Mouse (Mus musculus) MEL (cell line): ENCODE results near the gene Gjc2. TPM values are rescaled to one million over a fixed set of nuclear protein-coding genes. Genes with fewer than 3 reads are reported as not detected.
A peak's percentile ranks its signal among the peaks of the same experiment; 100 is the strongest.

ENCODE experiments used
- DNase-seq: peaks from one replicate; pipeline ENCODE4 v3.0.0; 2011; ENCODE audit warnings: low read depth, low spot score
- H3K27ac ChIP-seq: 2 replicates; pipeline ENCODE4 v1.5.1; 2012; ENCODE audit warnings: low read depth, mild to moderate bottlenecking, control low read depth, low read length, moderate library complexity; ENCODE audit not compliant: control insufficient read depth
- H3K27me3 ChIP-seq, 2 experiments: fragments of 150-350 bp in 1 of 2; sonication (generic) in 1 of 2; 2 replicates each; pipeline ENCODE4 v1.6.1; 2012; ENCODE audit warnings: low read length in 2 of 2, mild to moderate bottlenecking in 2 of 2, improper control_type of control experiment in 1 of 2, moderate library complexity in 1 of 2; ENCODE audit not compliant: insufficient read depth in 2 of 2, control insufficient read depth in 1 of 2
- H3K36me3 ChIP-seq, 2 experiments: 2 replicates each; pipeline ENCODE4 v1.6.1; 2012 to 2014; ENCODE audit warnings: low read length in 2 of 2, improper control_type of control experiment in 1 of 2, inconsistent platforms in 1 of 2, mild to moderate bottlenecking in 1 of 2; ENCODE audit not compliant: insufficient read depth in 2 of 2, control insufficient read depth in 1 of 2
- H3K4me1 ChIP-seq, 2 experiments: fragments of 150-350 bp in 1 of 2; sonication (generic) in 1 of 2; 2 replicates each; pipeline ENCODE4 v1.6.1; 2012; ENCODE audit warnings: low read length in 2 of 2, improper control_type of control experiment in 1 of 2, mild to moderate bottlenecking in 1 of 2; ENCODE audit not compliant: insufficient read depth in 2 of 2, control insufficient read depth in 1 of 2
- H3K4me3 ChIP-seq, 2 experiments: fragments of 150-350 bp in 1 of 2; sonication (generic) in 1 of 2; 2 replicates each; pipeline ENCODE4 v1.5.1; 2012; ENCODE audit warnings: low read depth in 2 of 2, low read length in 2 of 2, mild to moderate bottlenecking in 2 of 2, moderate library complexity in 2 of 2, control low read depth in 1 of 2, improper control_type of control experiment in 1 of 2; ENCODE audit not compliant: control insufficient read depth in 1 of 2, insufficient read depth in 1 of 2
- H3K79me2 ChIP-seq: 2 replicates; pipeline ENCODE4 v1.6.1; 2012; ENCODE audit warnings: mild to moderate bottlenecking, low read length, moderate library complexity; ENCODE audit not compliant: control insufficient read depth, poor library complexity, insufficient read depth
- H3K9ac ChIP-seq: 2 replicates; pipeline ENCODE4 v1.6.1; 2012; ENCODE audit warnings: low read depth, mild to moderate bottlenecking, control low read depth, low read length, moderate library complexity; ENCODE audit not compliant: control insufficient read depth, poor library complexity, severe bottlenecking
- H3K9me3 ChIP-seq: fragments of 150-350 bp; sonication (generic); replicated peaks from 2 replicates; pipeline ENCODE4 v1.6.1; 2012; ENCODE audit warnings: mild to moderate bottlenecking, low read length, improper control_type of control experiment, moderate library complexity; ENCODE audit not compliant: insufficient read depth
- BHLHE40 ChIP-seq: IDR thresholded peaks from 2 replicates; pipeline ENCODE4 v1.6.1; 2012; ENCODE audit warnings: low read depth, mild to moderate bottlenecking, inconsistent platforms, low read length, improper control_type of control experiment, borderline replicate concordance
- CHD1 ChIP-seq: IDR thresholded peaks from 2 replicates; pipeline ENCODE4 v1.6.1; 2012; ENCODE audit warnings: low read depth, mild to moderate bottlenecking, inconsistent platforms, low read length, improper control_type of control experiment
- ELF1 ChIP-seq: IDR thresholded peaks from 2 replicates; pipeline ENCODE4 v1.6.1; 2014; ENCODE audit warnings: low read depth, mild to moderate bottlenecking, inconsistent platforms, low read length, improper control_type of control experiment, moderate library complexity
- EP300 ChIP-seq, 2 experiments: IDR thresholded peaks; 2 replicates each; pipeline ENCODE4 v1.6.1; 2011; ENCODE audit warnings: improper control_type of control experiment in 2 of 2, low read length in 2 of 2, low read depth in 1 of 2, mild to moderate bottlenecking in 1 of 2
- ETS1 ChIP-seq: IDR thresholded peaks from 2 replicates; pipeline ENCODE4 v1.6.1; 2012; ENCODE audit warnings: low read depth, mild to moderate bottlenecking, inconsistent platforms, low read length, improper control_type of control experiment, moderate library complexity
- GABPA ChIP-seq: IDR thresholded peaks from 2 replicates; pipeline ENCODE4 v1.6.1; 2012; ENCODE audit warnings: low read depth, mild to moderate bottlenecking, inconsistent platforms, low read length, improper control_type of control experiment, moderate library complexity
- HCFC1 ChIP-seq: IDR thresholded peaks from 2 replicates; pipeline ENCODE4 v1.6.1; 2012; ENCODE audit warnings: low read depth, mild to moderate bottlenecking, inconsistent platforms, low read length, improper control_type of control experiment, moderate library complexity
- JUND ChIP-seq: IDR thresholded peaks from 2 replicates; pipeline ENCODE4 v1.6.1; 2011; ENCODE audit warnings: low read depth, mild to moderate bottlenecking, improper control_type of control experiment, low read length
- KAT2A ChIP-seq: conservative IDR thresholded peaks from 2 replicates; pipeline ENCODE4 v1.6.1; 2012; ENCODE audit warnings: low read depth, low read length, improper control_type of control experiment, inconsistent platforms
- MAFK ChIP-seq: IDR thresholded peaks from 2 replicates; pipeline ENCODE4 v1.6.1; 2011; ENCODE audit warnings: low read depth, mild to moderate bottlenecking, low read length, improper control_type of control experiment, borderline replicate concordance
- MAX ChIP-seq: IDR thresholded peaks from 2 replicates; pipeline ENCODE4 v1.6.1; 2011; ENCODE audit warnings: low read length, improper control_type of control experiment
- MAZ ChIP-seq: IDR thresholded peaks from 2 replicates; pipeline ENCODE4 v1.6.1; 2012; ENCODE audit warnings: low read depth, mild to moderate bottlenecking, inconsistent platforms, low read length, improper control_type of control experiment
- MXI1 ChIP-seq: IDR thresholded peaks from 2 replicates; pipeline ENCODE4 v1.6.1; 2011; ENCODE audit warnings: mild to moderate bottlenecking, low read depth, low read length, improper control_type of control experiment
- MYB ChIP-seq: IDR thresholded peaks from 2 replicates; pipeline ENCODE4 v1.6.1; 2011; ENCODE audit warnings: mild to moderate bottlenecking, low read depth, low read length, improper control_type of control experiment
- MYC ChIP-seq: IDR thresholded peaks from 2 replicates; pipeline ENCODE4 v1.6.1; 2011; ENCODE audit warnings: low read depth, mild to moderate bottlenecking, low read length, improper control_type of control experiment, moderate library complexity
- NELFE ChIP-seq: IDR thresholded peaks from 2 replicates; pipeline ENCODE4 v1.6.1; 2011; ENCODE audit warnings: low read depth, low read length, improper control_type of control experiment
- NRF1 ChIP-seq: IDR thresholded peaks from 2 replicates; pipeline ENCODE4 v1.6.1; 2014; ENCODE audit warnings: low read depth, mild to moderate bottlenecking, inconsistent platforms, low read length, improper control_type of control experiment, moderate library complexity; ENCODE audit not compliant: poor library complexity, insufficient read depth, severe bottlenecking
- POLR2A ChIP-seq, 2 experiments: IDR thresholded peaks; 2 replicates each; pipeline ENCODE4 v1.6.1; 2011 to 2012; ENCODE audit warnings: low read length in 2 of 2, mild to moderate bottlenecking in 2 of 2, control low read depth in 1 of 2, improper control_type of control experiment in 1 of 2, low read depth in 1 of 2, moderate library complexity in 1 of 2; ENCODE audit not compliant: control insufficient read depth in 1 of 2, insufficient read depth in 1 of 2, poor library complexity in 1 of 2
- POLR2AphosphoS2 ChIP-seq: IDR thresholded peaks from 2 replicates; pipeline ENCODE4 v1.6.1; 2011; ENCODE audit warnings: low read length, improper control_type of control experiment
- TBP ChIP-seq: IDR thresholded peaks from 2 replicates; pipeline ENCODE4 v1.8.0; 2011; ENCODE audit warnings: low read depth, low read length, improper control_type of control experiment
- TCF12 ChIP-seq: IDR thresholded peaks from 2 replicates; pipeline ENCODE4 v1.6.1; 2014; ENCODE audit warnings: low read depth, mild to moderate bottlenecking, inconsistent platforms, low read length, improper control_type of control experiment, moderate library complexity
- USF1 ChIP-seq: IDR thresholded peaks from 2 replicates; pipeline ENCODE4 v1.6.1; 2014; ENCODE audit warnings: low read depth, mild to moderate bottlenecking, inconsistent platforms, low read length, improper control_type of control experiment, moderate library complexity
- USF2 ChIP-seq, 2 experiments: IDR thresholded peaks; 2 replicates each; pipeline ENCODE4 v1.6.1; 2011 to 2012; ENCODE audit warnings: improper control_type of control experiment in 2 of 2, low read length in 2 of 2, borderline replicate concordance in 1 of 2, inconsistent platforms in 1 of 2, low read depth in 1 of 2, mild to moderate bottlenecking in 1 of 2; ENCODE audit not compliant: insufficient read depth in 1 of 2
- ZC3H11A ChIP-seq: IDR thresholded peaks from 2 replicates; pipeline ENCODE4 v1.6.1; 2012; ENCODE audit warnings: low read depth, mild to moderate bottlenecking, inconsistent platforms, low read length, improper control_type of control experiment
- ZKSCAN1 ChIP-seq: IDR thresholded peaks from 2 replicates; pipeline ENCODE4 v1.6.1; 2012; ENCODE audit warnings: low read depth, mild to moderate bottlenecking, inconsistent platforms, low read length, improper control_type of control experiment, moderate library complexity
- ZMIZ1 ChIP-seq: IDR thresholded peaks from 2 replicates; pipeline ENCODE4 v1.6.1; 2012; ENCODE audit warnings: low read depth, mild to moderate bottlenecking, inconsistent platforms, low read length, improper control_type of control experiment, moderate library complexity
- ZNF384 ChIP-seq: IDR thresholded peaks from 2 replicates; pipeline ENCODE4 v1.6.1; 2012; ENCODE audit warnings: low read depth, mild to moderate bottlenecking, inconsistent platforms, low read length, improper control_type of control experiment
- polyA plus RNA-seq, 2 experiments: library from polyadenylated mRNA; stranded (reverse) in 1 of 2; unstranded in 1 of 2; fragments of >175 nt in 1 of 2; fragments of >200 nt in 1 of 2; gene quantifications; 2 replicates each; pipeline versions ENCODE4 v1.2.1 to v1.2.4; 2012; ENCODE audit warnings: low replicate concordance in 2 of 2, low read depth in 1 of 2; ENCODE audit not compliant: insufficient read length in 2 of 2, insufficient read depth in 1 of 2, missing spikeins in 1 of 2
- total RNA-seq: library from RNA; depleted of rRNA; stranded (reverse); fragments of 300-350 nt; gene quantifications from 2 replicates; pipeline ENCODE4 v1.2.3, GENCODE M21; 2012

Gene Gjc2
- total and polyA plus RNA-seq, 3 experiments: 0.07 to 0.08 TPM; not detected in 1

DNA sequence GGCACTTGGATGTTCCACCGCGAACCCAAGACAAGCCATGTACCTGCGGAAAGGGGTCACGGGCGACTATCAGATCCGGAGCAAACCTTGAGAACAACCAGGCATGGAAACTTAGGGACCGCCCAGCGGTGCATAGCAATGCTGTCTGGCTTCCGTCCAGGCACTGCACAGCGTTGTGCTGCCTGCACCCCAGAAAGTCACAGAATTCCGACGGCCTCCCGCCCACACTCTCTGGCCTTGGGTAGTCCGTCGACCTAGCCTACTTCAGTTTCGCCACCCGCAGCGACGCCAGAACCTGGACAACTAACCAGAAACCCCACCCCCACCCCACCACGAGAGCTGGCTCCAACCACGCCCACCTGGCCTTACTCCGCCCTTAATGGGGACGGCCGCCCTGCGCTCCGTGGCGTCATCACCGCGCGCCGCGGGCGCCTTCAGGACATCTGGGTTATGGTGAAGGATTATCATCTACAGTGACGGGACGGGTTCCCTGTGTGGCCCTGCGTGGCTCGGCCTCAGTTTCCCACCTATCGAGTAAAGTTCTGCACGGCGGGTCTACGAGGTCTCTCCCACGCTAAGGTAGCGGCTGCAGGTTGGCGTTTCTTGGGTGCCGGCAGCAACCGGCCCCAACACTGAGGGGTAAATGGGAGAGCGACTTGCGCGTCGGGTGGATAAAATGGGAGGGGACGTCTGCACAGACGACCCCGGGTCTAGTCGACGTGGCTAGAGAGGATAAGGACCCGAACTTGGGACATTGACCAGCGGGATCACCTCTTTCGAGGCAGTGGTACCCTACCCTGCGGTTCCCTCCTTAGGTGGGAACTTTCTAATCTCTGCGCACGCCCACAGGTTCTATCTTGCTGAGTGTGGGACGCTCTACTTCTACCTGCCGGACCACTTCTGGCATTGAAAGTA is 19.3 kb upstream of the Gjc2 start, which contains the start of gene Mrpl55 (continued):
- TF ChIP-seq CHD1 (no peak), KAT2A (no peak; the same call in 1 of the 2 replicates), ZMIZ1 (no peak; the same call in 1 of the 2 replicates), ZNF384 (no peak), NRF1 (peak; percentile 57), MYB (no peak), NELFE (peak; percentile 72), ETS1 (no peak), ZC3H11A (peak; percentile 21; the same call in 1 of the 2 replicates), TBP (peak; percentile 46; the same call in 1 of the 2 replicates), USF1 (0 out of 2 replicates have a peak, but pooled peaks have one; percentile 14), MAZ (0 out of 2 replicates have a peak, but pooled peaks have one; percentile 62), POLR2AphosphoS2 (peak; percentile 63), GABPA (no peak), HCFC1 (peak; percentile 85), POLR2A (IDR thresholded peaks at IDR 0.05; ENCODE audit: control insufficient read depth in 1 of 2, insufficient read depth in 1 of 2, low read depth in 1 of 2, low read length in 2 of 2, poor library complexity in 1 of 2) (peak; percentile 46 to 73; a peak in 2 of 4 replicates)

DNA sequence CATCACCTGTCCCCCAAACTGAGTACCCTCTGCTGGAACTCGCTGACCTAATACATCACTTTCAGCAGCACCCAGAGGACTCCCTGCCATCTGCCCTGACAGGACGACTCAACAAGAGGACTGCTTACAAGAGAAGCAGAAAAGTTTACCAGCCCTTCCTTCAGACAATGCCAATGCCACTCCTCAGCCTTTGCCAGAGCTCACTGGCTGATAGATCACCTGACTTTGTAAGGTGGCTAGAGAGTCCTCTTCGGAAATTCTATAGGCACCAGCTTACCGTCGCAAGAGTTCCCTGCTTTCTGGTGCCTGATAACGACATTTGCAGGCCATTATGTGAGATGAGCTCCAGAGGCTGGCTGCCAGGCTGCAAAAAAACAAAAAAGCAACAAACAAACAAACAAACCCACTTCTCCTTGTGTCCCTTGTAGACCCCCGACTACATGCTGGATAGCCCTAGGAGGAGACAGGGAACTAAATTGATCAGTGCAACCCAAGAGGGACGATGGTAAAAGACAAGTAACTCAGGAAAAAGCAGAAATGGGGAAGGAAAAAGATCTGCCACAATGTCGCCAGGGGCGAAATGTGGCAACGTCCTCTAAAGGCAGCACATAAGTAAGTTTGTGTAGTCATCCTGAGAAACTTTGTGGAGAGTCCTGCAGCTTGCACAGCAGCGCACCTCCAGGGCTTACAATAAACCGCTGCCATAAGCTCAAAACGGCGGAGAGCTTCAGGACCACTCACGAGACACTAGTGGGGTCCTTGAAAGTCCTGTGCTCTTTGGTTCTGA is 18.4 kb upstream of the Gjc2 start:
- DNase-seq: peak; percentile 76
- H3K27me3 ChIP-seq: no peaks in the 10 kb centered on the region
- peaks cover 9% of the 10 kb centered on the region; the same call in 1 of the 2 replicates for H3K79me2 ChIP-seq
- no peaks in the 10 kb centered on the region for H3K9me3 ChIP-seq
- H3K4me3 ChIP-seq: peak overlapping the region; percentile 69 to 83
- peak overlapping the region; percentile 74 for H3K9ac ChIP-seq
- H3K27ac ChIP-seq: peak overlapping the region; percentile 79
- H3K4me1 ChIP-seq: peaks cover 4% of the 10 kb centered on the region in 2 experiments
- H3K36me3 ChIP-seq: peaks cover 0 to 7% of the 10 kb centered on the region in 2 experiments; a peak in 3 of 4 replicates
- TF ChIP-seq ELF1: no peak
- TF ChIP-seq MYB: 0 out of 2 replicates have a peak, but pooled peaks have one; percentile 18
- TF ChIP-seq MXI1: peak; percentile 79
- peak; percentile 28; the same call in 1 of the 2 replicates for TF ChIP-seq TCF12
- TF ChIP-seq USF1: peak; percentile 83
- peak; percentile 89 for TF ChIP-seq CHD1
- TF ChIP-seq MYC: 0 out of 2 replicates have a peak, but pooled peaks have one; percentile 43
- TF ChIP-seq NELFE: no peak; the same call in 1 of the 2 replicates
- peak; percentile 50; the same call in 1 of the 2 replicates for TF ChIP-seq ETS1
- TF ChIP-seq JUND: 0 out of 2 replicates have a peak, but pooled peaks have one; percentile 17
- TF ChIP-seq EP300 (IDR thresholded peaks at IDR 0.05; ENCODE audit: low read depth in 1 of 2, low read length in 2 of 2): 0 out of 4 replicates have a peak, but pooled peaks of 1 of the 2 experiments have one; percentile 22
- TF ChIP-seq NRF1: no peak
- no peak; the same call in 1 of the 2 replicates for TF ChIP-seq ZNF384
- no peak for TF ChIP-seq ZKSCAN1
- TF ChIP-seq USF2 (IDR thresholded peaks at IDR 0.05; ENCODE audit: borderline replicate concordance in 1 of 2, insufficient read depth in 1 of 2, low read depth in 1 of 2, low read length in 2 of 2): 0 out of 4 replicates have a peak, but pooled peaks of 1 of the 2 experiments have one; percentile 35
- TF ChIP-seq BHLHE40: no peak
- TF ChIP-seq MAX: no peak; the same call in 1 of the 2 replicates
- no peak for TF ChIP-seq MAZ
- TF ChIP-seq MAFK: no peak
